Mouse (Mus musculus): ENCODE data around the gene Nup62.

DNA sequence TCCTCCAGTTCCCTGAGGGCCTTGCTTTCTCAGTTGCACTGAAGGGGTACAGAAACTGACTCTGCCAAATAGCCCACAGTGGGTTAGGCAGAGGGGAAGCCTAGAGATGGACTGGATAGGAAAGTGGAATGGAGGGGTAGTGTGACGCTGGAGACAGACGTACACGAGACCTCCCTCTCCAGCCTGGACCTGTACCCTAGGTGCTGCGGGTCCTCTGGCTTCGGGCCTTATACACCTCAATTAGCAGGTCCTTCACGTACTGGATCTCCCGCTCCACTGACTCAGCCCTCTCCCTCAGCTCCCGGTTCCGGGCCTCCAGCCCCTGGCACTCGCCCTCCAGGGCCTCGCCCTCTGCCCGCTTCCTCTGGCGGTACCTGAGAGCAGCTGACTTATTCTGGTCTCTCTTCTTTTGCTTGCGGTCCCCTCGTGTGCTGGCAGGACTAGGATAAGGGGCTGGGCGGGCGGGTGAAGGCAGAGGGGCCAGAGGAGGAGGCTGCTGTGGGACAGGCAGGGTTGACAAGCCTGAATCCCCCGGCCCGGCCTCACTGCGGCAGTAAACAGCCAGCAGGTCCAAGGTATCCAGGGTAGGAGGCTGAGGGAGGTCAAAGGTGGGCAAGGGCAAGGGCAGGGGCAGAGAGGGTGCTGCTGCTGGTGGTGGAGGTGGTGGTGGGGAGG is 3.1 kb upstream of the Nup62 start:
- TF ChIP-seq CTCF (IDR thresholded peaks at IDR 0.05; ENCODE audit: low read depth, low read length) (no peak), TAL1 (conservative IDR thresholded peaks at IDR 0.05; ENCODE audit: low read depth, low read length) (no peak), GATA1 (IDR thresholded peaks at IDR 0.05; ENCODE audit: borderline replicate concordance, low read length) (no peak)
